Mouse (Mus musculus): ENCODE measurements around the gene Tead2.

DNA sequence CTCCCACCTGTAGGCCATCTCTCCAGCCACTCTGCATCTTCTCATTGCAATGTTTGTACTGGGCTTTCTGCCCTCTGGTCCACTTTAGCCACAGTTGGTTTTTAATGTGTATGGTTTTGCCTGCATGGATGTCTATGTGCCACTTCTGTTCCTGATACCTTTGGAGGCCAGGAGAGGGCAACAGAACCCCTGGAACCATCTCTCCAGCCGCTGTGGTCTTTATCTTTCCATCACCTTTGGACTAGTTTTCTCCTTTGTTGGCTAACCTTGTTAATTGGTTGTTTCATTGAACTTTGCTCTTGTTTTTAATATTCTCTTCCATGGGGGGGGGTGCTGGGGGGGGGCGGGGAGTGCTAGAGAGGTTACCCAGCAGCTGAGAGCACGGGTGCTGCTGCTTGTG, 48.8 kb downstream of the Tead2 start:
- peak; percentile 65 for TF ChIP-seq CTCF (IDR thresholded peaks at IDR 0.05; ENCODE audit: low read depth)
- TF ChIP-seq EP300 (IDR thresholded peaks at IDR 0.05; ENCODE audit: low read depth): 0 out of 2 replicates have a peak, but pooled peaks have one; percentile 23

Data from liver, postnatal 0 days (tissue).